Mouse (Mus musculus) cerebellum, postnatal 10 days (tissue): ENCODE data around the gene Fam222b.
"Not testable (repeated sequence)": the region's sequence is repeated elsewhere in the genome, so short reads cannot be mapped to it uniquely, and the experiment has no call there.

Experiments used
- DNase-seq, 2 experiments: peaks; one replicate each; pipeline ENCODE4 v3.0.0; 2021; ENCODE audit warnings: mixed read lengths in 2 of 2

Gene Fam222b

DNA sequence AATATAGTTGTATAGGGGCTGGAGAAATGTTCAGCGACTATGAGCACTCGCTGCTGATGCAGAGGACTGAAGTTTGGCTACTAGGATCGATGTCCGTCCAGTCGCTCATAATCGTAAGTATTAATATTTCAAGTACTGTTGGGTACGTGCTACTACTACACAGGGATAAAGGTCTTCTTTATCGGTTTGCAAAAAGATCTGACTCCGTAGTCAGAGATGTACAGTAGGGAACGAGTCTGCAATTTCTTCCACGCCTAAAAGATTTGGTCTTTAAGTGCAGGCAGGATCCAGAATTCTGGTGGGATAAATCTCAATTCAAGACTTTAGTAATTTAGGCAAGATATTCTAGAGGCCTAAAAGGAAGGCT is 340 bp upstream of the Fam222b start:
- DNase-seq: no peak

DNA sequence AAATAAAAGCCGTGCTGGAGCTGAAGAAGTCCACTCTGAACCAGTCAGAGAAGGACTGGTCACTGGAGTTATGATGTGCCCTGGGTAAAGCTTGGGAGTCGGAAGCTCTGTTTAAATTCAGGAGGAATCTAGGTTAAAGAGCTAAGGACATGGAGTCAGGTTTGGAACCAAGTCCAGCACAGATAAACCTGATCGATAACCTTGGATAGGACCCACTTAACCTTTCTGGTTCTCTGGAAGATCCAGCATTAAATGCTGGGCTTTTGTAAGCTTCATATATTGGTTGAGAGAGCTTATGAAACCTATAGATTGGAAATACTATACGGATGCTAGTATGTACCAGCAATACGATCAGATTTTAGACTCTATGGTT is 670 bp downstream of the Fam222b start:
- DNase-seq: no peak

DNA sequence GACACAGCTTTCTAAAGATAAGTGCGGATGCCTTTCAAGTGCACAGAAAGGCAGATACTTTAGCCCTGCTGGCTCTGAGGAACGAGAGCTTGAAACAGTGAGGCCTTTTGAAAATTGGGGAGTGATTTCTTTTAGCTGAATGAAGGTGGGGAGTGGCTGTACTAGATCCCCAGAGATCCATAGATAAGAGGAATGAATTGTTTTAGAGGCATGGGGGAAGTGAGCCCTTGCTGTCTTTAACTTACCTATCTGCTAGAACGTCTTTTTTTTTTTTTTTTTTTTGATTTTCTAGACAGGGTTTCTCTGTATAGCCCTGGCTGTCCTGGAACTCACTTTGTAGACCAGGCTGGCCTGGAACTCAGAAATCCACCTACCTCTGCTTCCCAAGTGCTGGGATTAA is 2.6 kb downstream of the Fam222b start:
- DNase-seq: no peak

DNA sequence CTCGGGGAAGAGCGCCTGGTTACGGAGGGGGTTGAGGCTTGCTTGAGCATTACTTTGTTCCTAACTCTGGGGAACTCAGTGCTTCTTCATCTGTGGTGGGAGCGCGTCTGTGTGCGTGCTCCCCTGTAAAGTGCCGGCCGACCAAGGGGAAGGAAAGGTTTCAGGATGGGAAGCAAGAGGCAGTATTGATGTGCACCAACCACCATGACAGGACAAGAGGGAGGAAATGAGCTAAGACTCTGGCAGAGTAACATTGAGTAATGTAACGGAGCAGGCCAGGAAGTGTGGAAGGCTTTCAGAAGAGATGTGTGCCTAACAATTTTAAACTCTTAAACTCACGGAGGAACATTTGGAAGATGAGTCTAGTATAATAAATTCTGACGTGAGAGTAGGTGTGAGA is 6.3 kb downstream of the Fam222b start:
- DNase-seq: no peak

DNA sequence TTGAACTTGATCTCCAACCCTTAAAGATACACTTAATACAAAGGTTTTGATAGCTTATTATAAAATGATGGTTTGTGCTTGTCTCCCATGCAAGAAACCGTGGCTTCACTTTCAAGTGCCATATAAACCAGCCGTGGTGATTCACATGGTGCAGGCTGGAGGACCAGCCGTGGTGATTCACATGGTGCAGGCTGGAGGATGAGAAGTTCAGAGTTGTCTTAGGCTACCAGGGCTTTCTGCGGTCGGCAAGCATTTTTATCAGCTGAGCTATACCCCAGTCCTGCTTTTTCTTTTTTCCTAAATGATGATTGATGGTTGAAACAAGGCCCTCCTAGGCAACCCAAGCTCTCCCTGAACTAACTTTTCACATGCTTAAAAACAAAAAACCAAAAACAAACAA is 7.7 kb downstream of the Fam222b start:
- DNase-seq: no peak

GRCm38 (mm10) chr11:78102958-78103747 is 8.7 kb downstream of the Fam222b start:
- DNase-seq: peak in 1 of 2 experiments; percentile 31

DNA sequence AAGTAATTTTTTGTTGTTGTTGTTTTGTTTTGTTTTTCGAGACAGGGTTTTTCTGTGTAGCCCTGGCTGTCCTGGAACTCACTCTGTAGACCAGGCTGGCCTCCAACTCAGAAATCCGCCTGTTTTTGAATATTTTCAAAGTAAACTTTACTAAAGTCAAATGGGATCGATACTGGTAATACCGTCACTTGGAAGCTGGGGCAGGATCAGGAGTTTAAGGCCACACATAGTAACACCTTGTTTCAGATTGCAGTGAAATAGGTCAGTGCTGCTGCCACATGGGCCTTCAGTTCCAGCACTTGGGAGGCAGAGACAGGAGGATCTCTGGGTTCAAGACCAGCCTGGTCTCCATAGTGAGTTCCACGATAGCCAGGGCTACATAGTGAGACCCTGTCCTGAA is 10.0 kb downstream of the Fam222b start:
- DNase-seq: no peak

DNA sequence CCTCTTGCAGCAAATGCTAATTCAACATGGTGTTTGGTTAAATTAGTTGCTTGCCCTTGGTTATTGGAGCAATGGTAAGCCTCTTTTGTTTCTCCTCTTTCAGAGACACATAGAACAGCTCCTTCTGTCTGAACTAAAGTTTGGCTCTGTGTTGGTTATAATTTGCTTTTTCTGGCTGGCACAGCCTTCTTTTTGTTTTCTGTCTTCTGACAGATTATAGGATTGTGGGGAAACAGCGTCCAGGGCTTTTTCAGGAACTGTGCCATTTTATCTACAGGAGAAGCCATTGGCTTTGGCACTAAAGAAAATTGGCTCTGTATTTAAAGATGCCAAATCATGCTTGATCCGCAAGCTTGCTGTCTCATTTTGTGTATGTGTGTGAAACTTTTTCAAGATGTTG is 19.2 kb downstream of the Fam222b start:
- no peak for DNase-seq

DNA sequence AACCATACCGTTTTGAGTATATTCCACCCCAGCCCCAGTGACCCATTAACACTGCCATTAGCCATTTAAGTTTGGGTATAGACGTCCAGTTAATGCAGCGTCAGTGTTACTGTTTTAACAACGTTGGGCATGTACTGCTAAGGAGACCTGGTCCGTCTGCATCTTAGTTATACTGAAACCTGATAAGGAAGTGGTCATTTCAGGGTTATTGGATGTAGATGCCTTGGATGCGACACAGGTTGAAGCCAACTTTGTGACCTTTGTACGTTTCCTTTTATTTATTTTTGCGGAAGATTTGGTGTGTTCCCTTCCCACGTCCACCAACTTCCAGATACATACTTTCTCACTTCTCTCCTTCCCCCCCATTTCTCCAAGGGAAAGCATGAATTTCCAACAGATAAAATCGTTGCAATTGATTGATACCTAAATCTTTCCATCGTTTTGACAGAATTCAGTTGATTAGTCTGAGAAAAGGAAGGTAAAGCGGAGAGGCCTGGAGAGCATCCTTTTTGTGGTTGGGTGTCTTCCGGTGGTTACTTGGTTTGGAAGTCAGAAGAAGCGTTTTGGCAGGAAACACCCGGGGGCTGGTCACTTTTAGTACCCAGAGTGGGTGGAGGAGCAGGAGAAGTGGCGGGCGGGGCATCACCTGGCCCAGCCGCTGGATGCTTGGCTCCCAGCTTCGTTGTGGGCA is 20.4 kb downstream of the Fam222b start:
- no peak for DNase-seq

- peak; percentile 96 to 98 for DNase-seq
Measured at GRCm38 (mm10) chr11:78115367-78116145, 21.1 kb downstream of the Fam222b start.

DNA sequence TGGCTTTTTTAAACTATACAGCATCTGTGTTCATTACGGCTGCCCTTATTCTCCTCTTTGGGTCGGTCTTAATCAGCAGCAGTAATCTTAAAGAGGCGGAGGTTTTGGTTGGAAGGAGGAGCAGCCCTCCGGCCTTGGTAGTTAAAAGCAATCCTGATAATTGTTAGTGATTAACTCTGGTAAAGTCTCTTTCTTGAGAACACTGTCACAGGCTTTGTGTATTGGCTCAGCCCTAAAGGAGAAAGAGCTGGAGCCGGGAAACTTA is 21.6 kb downstream of the Fam222b start:
- no peak for DNase-seq

DNA sequence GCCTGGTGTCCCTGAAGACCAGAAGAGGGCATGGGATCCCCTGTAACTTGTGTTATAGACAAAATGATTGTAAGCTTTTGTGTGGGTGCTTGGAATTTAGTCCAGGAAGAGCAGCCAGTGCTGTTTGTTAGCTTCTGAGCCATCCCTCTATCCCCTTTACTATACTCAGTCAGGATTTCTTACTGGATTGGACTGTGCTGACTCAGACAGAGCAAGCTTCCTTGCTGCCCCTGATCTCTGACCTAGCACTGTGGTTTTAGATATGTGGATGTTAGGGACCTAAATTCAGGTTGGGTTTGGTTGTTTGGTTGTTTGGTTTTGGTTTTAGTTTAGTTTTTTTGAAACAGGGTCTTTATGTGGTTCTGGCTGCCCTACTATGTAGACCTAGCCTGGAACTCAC is 24.0 kb downstream of the Fam222b start:
- no peak for DNase-seq

- no peak for DNase-seq
Measured at GRCm38 (mm10) chr11:78119898-78120297, 25.4 kb downstream of the Fam222b start.

DNA sequence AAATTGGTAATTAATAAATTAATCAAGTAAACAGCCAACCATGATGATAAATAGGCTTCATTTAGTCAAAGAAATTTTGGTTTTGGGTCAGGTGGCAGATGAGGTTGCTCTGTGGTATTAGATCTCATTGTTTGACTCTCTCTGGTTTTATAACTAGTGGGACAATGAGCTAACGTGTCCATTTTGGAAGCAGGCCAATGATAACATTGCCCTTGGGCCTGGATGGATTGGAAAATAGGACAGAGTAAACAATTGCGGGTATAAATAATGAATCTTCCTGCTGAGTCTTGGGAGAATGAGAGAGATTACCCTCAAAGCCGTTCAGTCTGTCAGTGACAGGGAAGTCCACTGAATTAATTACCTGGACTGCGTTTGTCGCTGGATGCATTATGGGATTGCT is 26.7 kb downstream of the Fam222b start:
- DNase-seq: peak; percentile 22 to 36

DNA sequence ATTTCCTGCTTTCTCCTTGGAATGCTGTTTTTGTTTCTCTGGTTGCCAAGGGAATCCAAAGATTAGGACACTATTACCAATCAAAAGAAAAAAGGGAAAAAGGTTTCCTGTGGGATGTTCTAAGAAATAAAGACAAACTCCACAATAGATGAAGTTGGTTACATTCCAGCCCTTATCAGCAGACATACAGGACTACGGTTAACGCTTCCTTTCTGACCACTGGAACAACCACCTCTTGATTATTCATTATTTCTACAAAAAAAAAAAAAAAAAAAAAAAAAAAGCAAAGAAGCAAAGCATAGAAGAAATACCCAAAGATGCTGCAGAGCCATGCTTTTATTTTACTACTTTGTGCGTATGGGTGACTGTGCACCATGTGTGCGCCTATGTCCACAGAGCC is 28.4 kb downstream of the Fam222b start:
- no peak for DNase-seq

DNA sequence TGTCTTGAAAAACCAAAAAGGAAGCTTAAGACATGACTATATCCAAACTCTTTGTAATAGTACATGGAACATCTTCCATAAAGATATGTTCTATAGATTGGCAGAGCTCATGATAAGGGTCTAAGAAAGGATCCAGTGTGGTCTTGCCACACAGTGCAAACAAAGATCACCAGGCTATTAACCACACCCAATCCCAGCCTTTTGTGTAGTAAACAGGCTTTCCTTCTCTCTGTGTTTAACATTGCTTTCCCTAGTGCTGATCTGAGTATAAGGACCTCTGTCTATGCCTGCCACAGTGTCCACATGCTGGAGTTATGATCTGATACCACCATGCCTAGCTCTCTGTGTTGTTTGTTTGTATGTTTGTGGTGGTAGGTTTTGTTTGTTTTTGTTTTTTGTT is 29.3 kb downstream of the Fam222b start:
- DNase-seq: no peak

- no peak for DNase-seq
Measured at GRCm38 (mm10) chr11:78125691-78126090, 31.2 kb downstream of the Fam222b start.

- DNase-seq: no peak
Measured at GRCm38 (mm10) chr11:78126739-78127138, 32.3 kb downstream of the Fam222b start.

DNA sequence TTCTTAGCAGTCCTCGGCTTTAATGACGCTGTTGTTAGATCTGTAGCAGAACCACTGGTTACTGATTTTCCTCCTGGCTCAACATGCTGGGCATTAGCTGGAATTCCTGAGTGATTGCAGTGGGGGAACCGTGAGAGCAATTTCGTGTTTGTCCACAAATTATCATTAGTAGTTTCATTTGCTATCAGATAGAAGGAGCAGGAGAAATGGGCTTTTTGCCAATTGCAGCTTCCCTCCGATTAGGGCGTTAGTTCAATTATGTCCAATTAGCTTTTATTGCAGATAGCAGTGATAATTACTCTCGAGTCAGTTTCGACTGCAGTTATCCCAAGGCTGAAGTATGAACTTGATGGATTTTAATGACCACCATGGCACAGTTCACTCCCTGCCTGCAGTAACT is 35.0 kb downstream of the Fam222b start:
- DNase-seq: no peak

DNA sequence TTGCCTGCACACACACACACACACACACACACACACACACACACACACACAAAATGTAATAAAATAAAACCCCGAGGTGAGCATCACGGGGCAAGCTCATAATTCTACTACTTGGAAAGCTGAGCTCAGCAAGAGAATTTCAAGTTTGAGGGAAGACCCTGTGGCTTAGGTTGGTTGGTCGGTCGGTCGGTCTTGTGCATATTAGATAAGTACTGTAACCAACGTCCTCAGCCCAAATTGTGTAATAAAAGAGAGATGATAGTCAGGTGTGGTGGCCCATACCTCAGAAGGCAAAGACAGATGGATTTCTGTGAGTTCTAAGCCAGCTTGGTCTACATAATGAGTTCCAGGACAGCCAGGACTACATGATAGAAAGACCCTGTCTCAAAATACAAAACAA is 39.5 kb downstream of the Fam222b start:
- DNase-seq: no peak

- no peak for DNase-seq
Measured at GRCm38 (mm10) chr11:78134344-78134743, 39.9 kb downstream of the Fam222b start.

DNA sequence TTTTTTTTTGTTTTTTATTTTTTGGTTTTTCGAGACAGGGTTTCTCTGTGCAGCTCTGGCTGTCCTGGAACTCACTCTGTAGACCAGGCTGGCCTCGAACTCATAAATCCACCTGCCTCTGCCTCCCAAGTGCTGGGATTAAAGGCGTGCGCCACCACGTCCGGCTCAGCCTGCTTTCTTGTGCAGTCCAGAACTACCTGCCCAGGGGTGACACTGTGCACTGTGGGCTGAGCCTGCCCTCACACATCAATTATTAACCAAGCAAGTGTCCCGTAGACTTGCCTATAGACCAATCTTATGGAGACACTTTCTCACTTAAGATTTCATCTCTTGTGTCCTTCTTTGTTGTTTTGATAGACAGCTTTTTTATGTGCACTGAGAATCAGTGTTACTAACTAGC is 40.9 kb downstream of the Fam222b start:
- not testable (repeated sequence) for DNase-seq

- DNase-seq: no peak
Measured at GRCm38 (mm10) chr11:78136132-78136531, 41.7 kb downstream of the Fam222b start.

- DNase-seq: no peak
Measured at GRCm38 (mm10) chr11:78137584-78137983, 43.1 kb downstream of the Fam222b start.
